Mouse (Mus musculus) adrenal gland, adult 18-20 months (tissue): ENCODE data around the gene Barx1. TPM values are rescaled to one million over a fixed set of nuclear protein-coding genes. Genes with fewer than 3 reads are reported as not detected.

Experiments
- DNase-seq, 2 experiments: peaks; one replicate each; pipeline ENCODE4 v3.0.0; 2021 to 2022; ENCODE audit warnings: low spot score in 2 of 2
- long read RNA-seq, 2 experiments: library from polyadenylated mRNA; stranded (forward); transcript quantifications; one replicate each; pipeline ENCODE4 v2.0.0; 2021
- total RNA-seq, 2 experiments: library from RNA; stranded (reverse); gene quantifications; 1 replicate in 1 of 2; 2 replicates in 1 of 2; pipeline ENCODE4 v1.2.3; 2021

Gene Barx1
- total RNA-seq: not detected
- long read RNA-seq, experiment 1: 0 reads
- long read RNA-seq, experiment 2: 0 reads

DNA sequence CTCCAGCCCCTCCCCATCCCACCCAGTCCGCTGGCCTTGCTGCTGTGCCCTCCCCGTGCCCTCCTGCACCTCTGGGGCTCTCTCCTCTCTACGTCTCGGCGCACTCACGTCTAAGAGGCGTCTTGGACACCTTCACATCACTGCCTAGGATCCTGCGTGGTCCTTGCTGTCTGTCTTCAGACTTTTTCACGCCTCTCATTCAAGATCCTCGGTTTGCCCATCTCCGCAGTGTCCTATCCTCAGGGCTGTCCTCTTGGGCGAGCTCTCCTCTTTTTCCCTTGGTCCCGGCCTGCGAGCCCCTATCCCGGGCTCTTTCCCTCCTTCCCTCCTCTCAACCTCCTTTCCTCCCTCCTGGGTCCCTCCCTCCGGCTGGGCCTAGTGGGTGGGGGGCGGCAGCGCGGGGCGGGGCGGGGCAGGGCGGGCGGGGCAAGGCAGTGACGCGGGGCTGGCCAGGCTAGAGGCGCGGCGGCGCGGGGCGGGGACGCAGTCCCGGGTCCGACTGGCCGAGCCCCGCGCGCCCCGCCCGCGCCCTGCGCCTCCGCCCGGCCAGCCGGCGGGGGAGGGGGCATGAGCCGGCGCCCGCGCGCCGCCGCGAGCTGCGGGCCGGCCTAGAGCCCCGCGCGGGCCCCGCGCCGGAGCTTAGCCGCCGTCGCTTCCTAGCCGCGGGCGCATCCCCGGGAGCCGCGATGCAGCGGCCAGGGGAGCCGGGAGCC, at the start of gene Barx1:
Gene Barx1, plus strand, starts transcription at position 568 of the 713 bp plus-strand sequence.
- DNase-seq: no peak

DNA sequence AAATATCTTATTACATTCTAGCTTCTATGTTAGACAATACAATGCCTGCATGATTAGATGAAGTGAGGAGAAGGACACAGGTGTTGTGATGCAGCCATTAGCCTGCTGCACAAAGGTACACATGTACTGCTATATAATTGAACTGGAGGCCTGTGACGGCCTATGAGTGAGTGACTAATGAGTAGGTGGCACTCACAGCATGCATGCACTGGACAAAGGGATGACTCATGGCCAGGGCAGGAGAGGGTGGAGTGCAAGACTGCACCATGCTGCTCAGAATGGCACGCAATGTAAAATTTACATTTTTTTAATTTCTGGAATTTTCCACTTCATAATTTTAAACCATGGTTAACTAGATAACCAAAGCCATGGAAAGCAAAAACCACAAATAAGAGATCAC, 48.3 kb upstream of the Barx1 start:
- no peak for DNase-seq

- DNase-seq: no peak
Measured at GRCm38 (mm10) chr13:48617774-48618173, 45.0 kb upstream of the Barx1 start.

DNA sequence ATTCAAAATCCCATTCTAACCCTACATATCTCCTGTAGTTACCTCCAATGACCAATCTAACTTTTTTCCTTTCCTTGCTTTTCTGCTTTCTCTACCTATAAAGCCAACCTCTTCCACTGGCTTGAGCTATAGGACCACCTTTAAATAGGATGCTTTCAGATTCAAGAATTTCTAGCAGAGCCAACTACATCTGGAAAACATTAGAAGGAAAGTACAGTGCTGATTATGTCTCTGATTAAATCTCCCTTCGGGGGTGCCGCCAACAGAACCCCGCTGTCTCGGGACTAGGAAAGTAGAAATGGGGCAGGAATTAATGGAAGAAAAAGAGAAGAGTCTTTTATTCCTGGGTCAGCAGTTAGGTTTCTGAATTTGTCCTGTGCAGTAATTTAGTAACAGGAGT, 43.9 kb upstream of the Barx1 start:
- DNase-seq: no peak

GRCm38 (mm10) chr13:48624968-48625398, 37.8 kb upstream of the Barx1 start:
- DNase-seq: no peak

DNA sequence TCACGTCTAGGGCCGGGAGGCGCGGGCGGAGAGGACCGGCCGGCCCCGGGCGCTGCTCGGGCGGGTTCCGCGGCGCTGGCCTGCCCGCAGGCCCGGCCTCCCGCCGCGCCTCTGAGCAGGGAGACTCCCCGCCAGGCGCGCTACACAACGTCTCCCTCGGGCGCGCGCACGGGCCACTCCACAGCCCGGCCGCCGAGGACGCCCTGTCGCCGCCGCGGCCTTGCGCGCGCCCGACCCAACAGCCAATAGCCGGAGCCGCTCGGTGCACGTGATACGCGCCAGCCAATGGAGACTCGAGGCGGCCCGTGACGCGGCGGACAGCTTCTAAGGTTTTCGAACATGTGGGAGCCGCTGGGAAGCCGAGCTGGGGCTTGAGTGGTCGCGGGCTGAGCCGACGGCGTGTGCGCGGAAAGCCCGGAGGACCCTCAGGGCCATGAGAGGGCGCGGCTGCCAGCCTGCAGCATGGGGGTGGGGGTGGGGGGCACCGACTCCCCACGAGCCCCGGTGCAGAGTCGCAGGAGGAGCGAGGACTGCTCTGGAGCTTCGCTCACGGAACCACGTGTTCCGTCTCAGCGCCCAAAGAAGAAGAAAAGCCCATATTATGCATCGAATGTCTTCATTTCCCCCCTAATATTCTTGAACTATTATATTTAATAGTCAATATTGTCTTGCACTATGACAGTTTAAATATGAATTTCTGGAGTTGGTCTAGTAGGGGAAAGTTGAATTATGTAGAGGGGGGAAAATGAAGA, 37.2 kb upstream of the Barx1 start, which contains the start of gene Ptpdc1:
Gene Ptpdc1, minus strand, starts transcription at position 232 of the 752 bp plus-strand sequence.
- DNase-seq: peak; percentile 97 to 98

DNA sequence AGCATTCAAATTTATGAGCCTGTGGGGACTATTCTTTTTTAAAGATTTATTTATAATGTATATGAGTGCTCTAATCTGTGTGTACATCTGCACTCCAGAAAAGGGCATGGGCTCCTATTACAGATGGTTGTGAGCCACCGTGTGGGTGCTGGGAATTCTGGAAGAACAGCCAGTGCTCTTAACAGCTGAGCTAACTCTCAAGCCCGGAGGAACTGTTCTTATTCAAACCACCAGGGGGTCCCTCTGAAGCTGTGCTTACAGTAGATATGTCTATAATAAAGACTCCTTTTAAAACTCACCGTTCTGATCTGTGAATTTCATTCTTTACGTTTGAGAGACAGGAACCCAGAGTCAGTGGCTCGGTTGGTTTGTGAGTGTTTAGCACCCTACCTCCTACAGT, 31.1 kb upstream of the Barx1 start:
- no peak for DNase-seq

- DNase-seq: no peak
Measured at GRCm38 (mm10) chr13:48637706-48638105, 25.1 kb upstream of the Barx1 start.

- no peak for DNase-seq
Measured at GRCm38 (mm10) chr13:48639570-48639969, 23.2 kb upstream of the Barx1 start.

GRCm38 (mm10) chr13:48643072-48643471, 19.7 kb upstream of the Barx1 start:
- no peak for DNase-seq

DNA sequence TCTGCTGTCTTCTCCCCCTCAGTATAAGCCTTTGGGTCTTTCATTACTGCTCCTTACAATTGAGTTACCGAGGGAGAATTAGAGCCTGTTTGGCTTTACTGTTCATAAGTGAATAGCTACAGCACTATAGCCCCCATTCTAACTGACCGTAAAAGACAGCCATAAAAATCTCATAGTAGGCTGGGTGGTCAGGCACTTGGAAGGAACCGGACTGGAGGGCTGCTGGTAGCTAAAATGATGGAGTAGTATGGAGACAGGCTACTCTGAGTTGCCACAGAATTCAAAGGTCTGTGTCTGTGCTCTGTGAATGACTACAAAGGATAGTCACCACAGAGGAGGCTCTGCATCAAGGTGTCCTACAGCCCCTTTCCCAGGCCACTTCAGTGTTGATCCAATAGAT, 18.8 kb upstream of the Barx1 start:
- no peak for DNase-seq

GRCm38 (mm10) chr13:48646696-48647095, 16.1 kb upstream of the Barx1 start:
- no peak for DNase-seq

- no peak for DNase-seq
Measured at GRCm38 (mm10) chr13:48650615-48651014, 12.2 kb upstream of the Barx1 start.

DNA sequence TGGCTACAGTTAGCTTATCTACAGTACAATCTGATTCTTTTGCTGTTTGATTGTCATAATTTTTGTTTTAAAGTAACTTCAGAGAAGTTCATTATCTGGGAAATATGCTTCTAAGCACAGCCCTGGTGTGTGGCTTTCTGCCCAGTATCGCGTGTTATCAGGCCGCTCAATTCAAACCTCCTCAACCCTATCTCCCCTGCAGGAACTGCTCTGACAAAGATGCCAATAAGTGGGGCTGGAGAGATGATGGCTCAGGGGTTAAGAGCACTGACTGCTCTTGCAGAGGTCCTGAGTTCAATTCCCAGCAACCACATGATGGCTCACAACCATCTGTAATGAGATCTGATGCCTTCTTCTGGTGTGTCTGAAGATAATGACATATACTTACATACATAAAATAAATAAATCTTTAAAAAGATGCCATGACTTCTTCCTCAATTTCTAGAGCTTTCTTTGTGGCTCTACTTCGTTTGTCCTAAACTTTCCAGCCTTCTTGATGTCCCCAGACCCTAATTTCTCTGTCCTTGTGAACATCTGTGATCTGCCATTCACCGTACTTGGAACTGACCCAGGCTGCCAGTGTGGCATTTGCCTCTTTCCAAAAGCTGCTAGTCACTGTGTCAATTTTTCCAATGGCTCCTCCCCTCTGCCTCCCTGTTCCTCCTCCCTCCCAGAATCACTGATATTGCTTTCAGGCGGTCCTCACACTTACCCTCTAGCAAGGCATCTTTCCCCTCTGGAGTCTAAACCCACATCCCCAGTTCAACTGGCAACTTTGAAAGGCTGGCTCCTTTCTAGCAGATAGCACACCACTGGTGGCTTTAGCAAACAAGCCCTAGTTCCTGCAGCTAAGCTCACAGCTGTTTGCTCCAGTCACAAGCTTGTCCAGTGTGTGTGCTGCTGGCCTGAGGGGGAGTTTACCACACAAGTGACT, 11.4 kb upstream of the Barx1 start:
- DNase-seq: no peak

GRCm38 (mm10) chr13:48653788-48654770, 8.7 kb upstream of the Barx1 start:
- DNase-seq: peak; percentile 69 to 71

DNA sequence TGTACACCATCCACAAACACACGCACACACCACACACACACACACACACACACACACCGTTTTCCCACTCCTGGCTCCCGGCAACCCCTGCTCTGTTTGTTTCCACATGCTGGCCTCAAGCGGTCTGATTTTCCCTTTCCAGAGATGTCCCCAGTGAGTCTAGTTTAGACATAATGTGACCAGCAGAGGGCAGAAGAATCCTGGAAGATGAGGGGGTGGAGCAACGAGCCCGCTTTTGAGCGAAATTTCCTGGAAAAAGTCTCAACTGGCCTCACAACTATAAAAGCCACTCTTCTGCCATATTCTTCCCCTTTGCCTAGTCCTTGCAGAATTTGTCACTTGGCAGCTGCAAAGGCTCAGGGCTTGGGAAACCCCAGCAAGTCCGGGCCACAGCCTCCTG, 7.2 kb upstream of the Barx1 start:
- peak; percentile 35 to 43 for DNase-seq

- DNase-seq: no peak
Measured at GRCm38 (mm10) chr13:48657791-48658190, 5.0 kb upstream of the Barx1 start.

GRCm38 (mm10) chr13:48658588-48659253, 4.1 kb upstream of the Barx1 start:
- no peak for DNase-seq
